Mouse (Mus musculus): ENCODE measurements around the gene Grk6. TPM values are rescaled to one million over a fixed set of nuclear protein-coding genes. Genes with fewer than 3 reads are reported as not detected.

Gene Grk6
- polyA plus RNA-seq, 1 experiment from 2014 or later, result 25.0 TPM

DNA sequence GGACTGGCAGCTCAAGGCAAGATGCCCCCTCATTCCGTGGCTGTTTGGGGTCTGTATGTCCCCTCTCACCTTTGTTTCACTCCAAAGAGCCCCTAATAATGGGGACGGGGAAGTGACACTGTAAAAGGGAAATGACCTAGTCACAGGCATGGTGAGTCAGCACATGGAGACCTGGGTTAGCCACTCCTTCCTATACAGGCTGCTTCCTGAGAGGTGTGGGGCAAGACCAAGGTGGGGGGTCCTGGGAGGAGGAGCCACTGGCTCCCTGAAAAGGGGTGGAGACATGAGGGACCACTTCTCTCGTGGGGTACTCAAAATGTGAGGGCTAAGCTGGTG lies 65.4 kb downstream of the Grk6 start:
- Histone ChIP-seq H3K4me1 (ENCODE audit: control insufficient read depth, insufficient read depth, low read length) (peaks cover 25% of the 10 kb centered on the region), H3K9me3 (replicated peaks; ENCODE audit: control insufficient read depth, low read length) (no peaks in the 10 kb centered on the region), H3K4me3 (ENCODE audit: low read depth, low read length) (no peak overlapping the region), H3K4me2 (ENCODE audit: low read length) (peak overlapping the region; percentile 96; the same call in 1 of the 2 replicates), H3K9ac (ENCODE audit: low read length) (peak overlapping the region; percentile 17; the same call in 1 of the 2 replicates), H3K27ac (ENCODE audit: low read depth, low read length) (peak overlapping the region; percentile 86; the same call in 1 of the 2 replicates), H3K36me3 (ENCODE audit: control insufficient read depth, insufficient read depth, low read length) (peaks cover 42% of the 10 kb centered on the region), H3K27me3 (replicated peaks; ENCODE audit: control insufficient read depth, insufficient read depth, low read length) (no peaks in the 10 kb centered on the region)
- ATAC-seq (no peak), DNase-seq (ENCODE audit: low spot score) (no peak)
- WGBS, result 11% methylated on average over 3 of the region's 3 CpGs

Small RNAs within 50 kb of the gene (microRNA-seq; reads per million reads assigned to microRNA genes)
- not detected for gene Mir6943
- 41.4 reads per million, percentile 46 among the genes with 10 or more reads in this experiment for gene Mir6944
- 0.40 reads per million for gene Mir6945

Other genes starting within 250 kb of the Grk6 start
- 52.3 and 61.1 TPM in 2 replicates for gene Nsd1, start 235.3 kb upstream of the Grk6 start, polyA plus RNA-seq (2014; fragmentation: Nextera tagmentation; extraction: Ambion mirVana)
- gene Prelid1, start 124.6 kb upstream of the Grk6 start, polyA plus RNA-seq (2014; fragmentation: Nextera tagmentation; extraction: Ambion mirVana), result 360 and 415 TPM in 2 replicates
- 94.2 and 104 TPM in 2 replicates for gene Rab24, start 123.1 kb upstream of the Grk6 start, polyA plus RNA-seq (2014; fragmentation: Nextera tagmentation; extraction: Ambion mirVana)
- gene Mxd3, start 115.2 kb upstream of the Grk6 start, polyA plus RNA-seq (2014; fragmentation: Nextera tagmentation; extraction: Ambion mirVana), result 33.2 and 37.1 TPM in 2 replicates
- gene Lman2, start 82.3 kb upstream of the Grk6 start, polyA plus RNA-seq (2014; fragmentation: Nextera tagmentation; extraction: Ambion mirVana), result 45.0 and 52.0 TPM in 2 replicates
- 0.66 and 0.75 TPM in 2 replicates for gene Rgs14, start 75.3 kb upstream of the Grk6 start, polyA plus RNA-seq (2014; fragmentation: Nextera tagmentation; extraction: Ambion mirVana)
- not detected in 2 replicates for gene Slc34a1, start 46.9 kb upstream of the Grk6 start, polyA plus RNA-seq (2014; fragmentation: Nextera tagmentation; extraction: Ambion mirVana)
- gene Pfn3, start 29.8 kb upstream of the Grk6 start, polyA plus RNA-seq (2014; fragmentation: Nextera tagmentation; extraction: Ambion mirVana), result 0.71 and 1.0 TPM in 2 replicates
- gene F12, start 18.3 kb upstream of the Grk6 start, polyA plus RNA-seq (2014; fragmentation: Nextera tagmentation; extraction: Ambion mirVana), result not detected in 2 replicates
- gene Prr7, start 19.2 kb downstream of the Grk6 start, polyA plus RNA-seq (2014; fragmentation: Nextera tagmentation; extraction: Ambion mirVana), result 6.7 and 7.4 TPM in 2 replicates
- gene Dbn1, start 43.0 kb downstream of the Grk6 start, polyA plus RNA-seq (2014; fragmentation: Nextera tagmentation; extraction: Ambion mirVana), result 396 and 523 TPM in 2 replicates
- 124 and 127 TPM in 2 replicates for gene Pdlim7, start 68.6 kb downstream of the Grk6 start, polyA plus RNA-seq (2014; fragmentation: Nextera tagmentation; extraction: Ambion mirVana)
- 1.4 and 2.9 TPM in 2 replicates for gene Dok3, start 84.2 kb downstream of the Grk6 start, polyA plus RNA-seq (2014; fragmentation: Nextera tagmentation; extraction: Ambion mirVana)
- 72.0 and 75.7 TPM in 2 replicates for gene Ddx41, start 91.6 kb downstream of the Grk6 start, polyA plus RNA-seq (2014; fragmentation: Nextera tagmentation; extraction: Ambion mirVana)
- gene Fam193b, start 126.0 kb downstream of the Grk6 start, polyA plus RNA-seq (2014; fragmentation: Nextera tagmentation; extraction: Ambion mirVana), result 34.3 and 42.5 TPM in 2 replicates
- 66.6 and 70.4 TPM in 2 replicates for gene Tmed9, start 128.7 kb downstream of the Grk6 start, polyA plus RNA-seq (2014; fragmentation: Nextera tagmentation; extraction: Ambion mirVana)
- 10.4 and 12.2 TPM in 2 replicates for gene B4galt7, start 154.8 kb downstream of the Grk6 start, polyA plus RNA-seq (2014; fragmentation: Nextera tagmentation; extraction: Ambion mirVana)
- 92.9 and 105 TPM in 2 replicates for gene Caml, start 177.9 kb downstream of the Grk6 start, polyA plus RNA-seq (2014; fragmentation: Nextera tagmentation; extraction: Ambion mirVana)
- 25.4 and 29.9 TPM in 2 replicates for gene Ddx46, start 190.0 kb downstream of the Grk6 start, polyA plus RNA-seq (2014; fragmentation: Nextera tagmentation; extraction: Ambion mirVana)
- gene B230219D22Rik, start 248.1 kb downstream of the Grk6 start, polyA plus RNA-seq (2014; fragmentation: Nextera tagmentation; extraction: Ambion mirVana), result 56.4 and 61.4 TPM in 2 replicates